Mouse (Mus musculus) hindbrain, embryonic 13.5 days (tissue): ENCODE results near the gene Grip1. TPM values are rescaled to one million over a fixed set of nuclear protein-coding genes. Genes with fewer than 3 reads are reported as not detected.
A peak's percentile ranks its signal among the peaks of the same experiment; 100 is the strongest.

Experiments used
- ATAC-seq: fragments of 200-750 bp; cut with Nextera tagmentation; 2 replicates; pipeline ENCODE4 v1.8.0; 2017; ENCODE audit warnings: moderate TSS enrichment; ENCODE audit not compliant: low FRiP score
- H3K27ac ChIP-seq: fragments of 300-500 bp; sonication (generic); 2 replicates; pipeline ENCODE4 v1.5.1; 2015; ENCODE audit warnings: inconsistent platforms, mild to moderate bottlenecking, moderate library complexity
- H3K27me3 ChIP-seq: fragments of 300-500 bp; sonication (generic); 2 replicates; pipeline ENCODE4 v1.6.1; 2015; ENCODE audit warnings: mild to moderate bottlenecking, inconsistent platforms
- H3K36me3 ChIP-seq: fragments of 300-500 bp; sonication (generic); 2 replicates; pipeline ENCODE4 v1.6.1; 2015; ENCODE audit warnings: mild to moderate bottlenecking, inconsistent platforms
- H3K4me1 ChIP-seq: fragments of 300-500 bp; sonication (generic); replicated peaks from 2 replicates; pipeline ENCODE4 v1.6.1; 2015; ENCODE audit warnings: inconsistent platforms
- H3K4me2 ChIP-seq: fragments of 300-500 bp; sonication (generic); 2 replicates; pipeline ENCODE4 v1.6.1; 2015; ENCODE audit warnings: inconsistent platforms, mild to moderate bottlenecking, moderate library complexity
- H3K4me3 ChIP-seq: fragments of 300-500 bp; sonication (generic); 2 replicates; pipeline ENCODE4 v1.5.1; 2015; ENCODE audit warnings: mild to moderate bottlenecking, inconsistent platforms
- H3K9ac ChIP-seq: fragments of 300-500 bp; sonication (generic); 2 replicates; pipeline ENCODE4 v1.6.1; 2015; ENCODE audit warnings: mild to moderate bottlenecking, inconsistent platforms
- H3K9me3 ChIP-seq: fragments of 300-500 bp; sonication (generic); 2 replicates; pipeline ENCODE4 v1.6.1; 2016; ENCODE audit warnings: inconsistent platforms
- WGBS: fragments of 180-500 bp; shearing (Covaris S2); methylation state at CpG from one replicate; pipeline ENCODE4 v1.1.7; 2015; 5-methylcytosine and 5-hydroxymethylcytosine counted together
- polyA plus RNA-seq: library from polyadenylated mRNA; unstranded; fragments of >200 nt; fragmentation: Nextera tagmentation; extraction: Ambion mirVana; gene quantifications from 2 replicates; pipeline ENCODE4 v1.2.1, GENCODE M21; 2015

The Grip1 gene
- polyA plus RNA-seq, 1 experiment from 2014 or later, result 17.7 TPM

DNA sequence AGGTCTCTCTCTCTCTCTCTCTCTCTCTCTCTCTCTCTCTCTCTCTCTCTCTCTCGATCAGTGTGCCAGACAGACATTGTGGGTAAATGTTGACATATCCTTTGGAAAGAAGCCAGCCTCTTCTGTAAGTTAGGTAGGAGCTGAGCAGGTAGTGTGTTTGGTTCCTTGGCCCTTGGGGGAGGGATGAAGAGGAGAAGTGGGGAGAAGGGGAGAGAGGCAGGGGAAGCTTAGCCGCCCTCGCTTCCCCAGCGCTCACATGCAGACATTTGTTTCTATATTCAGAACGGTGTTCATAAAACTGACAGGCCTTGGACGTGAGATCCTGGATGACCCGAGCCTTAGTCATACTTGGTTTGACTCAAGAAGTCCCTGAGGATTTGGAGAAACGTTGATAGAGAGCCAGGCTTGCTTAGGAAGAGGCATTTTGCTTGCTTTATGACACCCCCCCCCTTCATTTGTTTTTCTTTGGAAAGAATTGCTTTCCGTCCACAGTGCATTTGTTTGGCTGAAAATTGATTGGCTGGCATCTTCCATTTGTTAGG, 243.7 kb downstream of the Grip1 start:
- Histone ChIP-seq H3K9me3 (no peaks in the 10 kb centered on the region), H3K4me3 (no peak overlapping the region), H3K27me3 (no peaks in the 10 kb centered on the region), H3K4me2 (no peak overlapping the region), H3K4me1 (peaks cover 26% of the 10 kb centered on the region), H3K36me3 (no peaks in the 10 kb centered on the region), H3K9ac (no peak overlapping the region), H3K27ac (0 out of 2 replicates have a peak overlapping the region, but pooled peaks have one; percentile 19)
- no peak for ATAC-seq
- WGBS, result 63% methylated on average over 9 of the region's 9 CpGs

DNA sequence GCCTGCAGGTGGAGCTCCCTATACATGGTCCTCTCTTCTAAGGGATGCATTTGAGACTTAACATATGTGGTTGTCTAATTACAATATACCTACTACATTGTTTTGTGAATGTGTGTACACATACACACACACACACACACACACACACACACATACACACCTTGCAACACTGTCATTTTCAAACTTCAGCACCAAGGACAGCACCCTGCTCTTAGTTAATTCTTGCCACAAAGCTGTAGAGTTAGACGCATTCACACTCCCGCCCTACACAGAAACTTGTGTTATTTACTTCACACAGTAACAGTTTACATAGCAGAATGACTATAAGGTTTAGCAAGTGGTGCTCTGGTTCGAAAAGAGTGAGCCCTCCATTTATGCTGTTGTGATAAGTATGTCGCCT, 251.7 kb downstream of the Grip1 start:
- WGBS, result 70% methylated on average over 4 of the region's 4 CpGs
- H3K27ac ChIP-seq, result no peak overlapping the region
- H3K9me3 ChIP-seq, result no peaks in the 10 kb centered on the region
- H3K4me2 ChIP-seq, result no peak overlapping the region
- H3K4me3 ChIP-seq, result no peak overlapping the region
- no peaks in the 10 kb centered on the region for H3K4me1 ChIP-seq
- no peaks in the 10 kb centered on the region for H3K36me3 ChIP-seq
- no peaks in the 10 kb centered on the region for H3K27me3 ChIP-seq
- H3K9ac ChIP-seq, result no peak overlapping the region
- no peak for ATAC-seq

DNA sequence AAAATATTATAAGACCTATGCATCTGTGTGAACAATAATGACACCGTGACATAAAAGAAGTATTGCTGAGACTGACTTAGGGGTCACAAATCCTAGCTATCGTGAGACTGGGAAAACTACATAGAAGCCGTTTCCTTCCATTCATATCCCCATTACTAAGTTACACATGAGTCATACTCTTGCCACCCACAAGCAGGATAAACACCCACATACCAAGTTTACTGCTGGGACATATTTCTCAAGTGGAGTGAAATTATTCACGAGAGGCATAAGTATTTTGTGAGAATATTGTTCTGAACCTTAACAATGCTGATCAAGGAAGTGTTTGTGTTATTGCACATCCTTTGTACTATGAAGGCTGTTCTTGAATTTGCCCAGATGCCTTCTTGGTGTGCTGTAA, 252.7 kb downstream of the Grip1 start:
- ATAC-seq, result no peak
- Histone ChIP-seq H3K9ac (no peak overlapping the region), H3K36me3 (no peaks in the 10 kb centered on the region), H3K27me3 (no peaks in the 10 kb centered on the region), H3K4me1 (no peaks in the 10 kb centered on the region), H3K4me3 (no peak overlapping the region), H3K4me2 (no peak overlapping the region), H3K27ac (no peak overlapping the region), H3K9me3 (no peaks in the 10 kb centered on the region)
- WGBS, result 90% methylated on average over 4 of the region's 4 CpGs

DNA sequence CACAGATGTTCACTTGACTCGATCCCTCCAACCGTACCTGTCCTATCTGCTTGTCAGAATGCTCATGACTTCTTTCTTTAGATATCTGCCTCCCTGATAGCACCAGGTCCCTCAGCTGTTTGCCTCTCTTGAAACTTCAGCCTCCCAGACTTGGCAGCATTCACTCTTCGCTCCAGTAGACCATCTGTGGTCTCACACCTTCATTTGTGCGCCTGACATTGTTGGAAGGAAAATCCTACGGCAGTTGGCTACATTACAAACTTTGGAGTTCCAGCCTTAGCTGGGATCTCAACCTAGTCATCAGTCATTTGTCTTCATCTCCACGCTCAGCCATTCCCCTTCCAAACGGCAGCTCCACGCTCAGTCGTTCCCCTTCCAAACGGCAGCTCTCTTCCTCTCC, 253.4 kb downstream of the Grip1 start:
- Histone ChIP-seq H3K9ac (no peak overlapping the region), H3K4me3 (no peak overlapping the region), H3K27ac (no peak overlapping the region), H3K36me3 (no peaks in the 10 kb centered on the region), H3K4me1 (0 out of 2 replicates have a peak, but pooled peaks cover under 1% of the 10 kb centered on the region), H3K27me3 (no peaks in the 10 kb centered on the region), H3K4me2 (no peak overlapping the region), H3K9me3 (no peaks in the 10 kb centered on the region)
- ATAC-seq, result no peak
- 90% methylated on average over 10 of the region's 10 CpGs for WGBS

DNA sequence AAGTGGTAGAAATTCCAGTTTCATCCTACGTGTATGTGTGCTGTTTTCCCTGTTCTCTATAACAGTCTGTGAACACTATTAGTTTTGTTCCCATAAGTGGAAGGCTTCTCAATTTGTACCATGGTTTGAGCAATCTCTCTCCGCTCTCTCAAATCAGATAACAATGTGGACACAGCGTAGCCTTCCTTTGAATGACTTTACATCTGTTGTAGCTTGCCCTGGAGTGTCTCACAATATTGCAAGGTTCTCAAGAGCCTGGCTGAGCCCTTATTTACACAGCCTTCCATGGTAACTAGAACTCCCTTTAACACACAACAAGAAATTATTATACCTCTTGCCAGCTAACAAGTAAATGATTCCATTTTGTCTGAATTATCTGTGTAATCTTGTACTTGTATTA, 268.3 kb downstream of the Grip1 start:
- H3K4me3 ChIP-seq, result no peak overlapping the region
- H3K27me3 ChIP-seq, result no peaks in the 10 kb centered on the region
- no peak overlapping the region for H3K4me2 ChIP-seq
- WGBS, result 60% methylated on average over 3 of the region's 3 CpGs
- no peaks in the 10 kb centered on the region for H3K9me3 ChIP-seq
- H3K4me1 ChIP-seq, result peaks cover 34% of the 10 kb centered on the region
- no peaks in the 10 kb centered on the region for H3K36me3 ChIP-seq
- no peak overlapping the region for H3K27ac ChIP-seq
- no peak overlapping the region for H3K9ac ChIP-seq
- no peak for ATAC-seq

DNA sequence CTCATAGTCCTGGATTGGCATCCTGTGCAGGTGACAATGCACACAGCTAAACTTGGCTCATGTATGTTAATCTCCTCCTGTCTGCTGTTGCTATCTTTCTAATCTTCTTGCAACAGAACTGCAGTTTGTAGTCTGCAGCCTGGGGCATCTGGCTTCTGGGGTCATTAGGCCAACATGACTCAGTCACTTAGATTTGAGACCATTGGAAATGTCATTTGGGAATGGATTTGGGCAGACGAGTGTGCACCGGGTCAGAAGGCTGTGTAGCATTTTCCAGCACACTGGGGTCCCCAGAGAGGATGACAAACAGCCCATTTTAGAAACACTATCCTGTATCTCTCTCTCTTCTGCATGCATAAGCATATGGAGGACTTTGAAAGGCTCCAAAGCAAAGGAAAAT, 268.8 kb downstream of the Grip1 start:
- peaks cover 34% of the 10 kb centered on the region for H3K4me1 ChIP-seq
- H3K27me3 ChIP-seq, result no peaks in the 10 kb centered on the region
- H3K9me3 ChIP-seq, result no peaks in the 10 kb centered on the region
- H3K9ac ChIP-seq, result no peak overlapping the region
- no peak for ATAC-seq
- no peak overlapping the region for H3K4me3 ChIP-seq
- 24% methylated on average over 2 of the region's 2 CpGs for WGBS
- no peak overlapping the region for H3K27ac ChIP-seq
- no peaks in the 10 kb centered on the region for H3K36me3 ChIP-seq
- no peak overlapping the region for H3K4me2 ChIP-seq

DNA sequence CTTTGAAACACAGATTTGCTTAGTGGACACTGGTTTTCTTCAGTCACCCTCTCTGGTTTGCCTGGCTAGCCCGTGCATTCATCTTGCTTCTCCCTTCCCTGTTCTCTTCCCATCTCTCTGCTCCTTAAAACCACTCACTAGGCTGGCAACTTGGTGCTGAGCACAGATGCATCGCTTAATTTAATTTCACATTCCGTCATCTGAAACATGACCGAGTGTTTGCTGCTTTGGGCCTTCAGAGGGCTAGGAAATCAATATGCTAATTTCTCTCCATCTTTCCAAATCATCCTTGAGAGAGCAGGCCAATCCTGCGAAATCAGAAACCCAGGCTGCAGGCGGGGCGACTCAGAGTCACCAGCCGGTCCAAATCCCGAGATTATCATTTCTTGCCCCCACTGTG, 270.0 kb downstream of the Grip1 start:
- no peaks in the 10 kb centered on the region for H3K9me3 ChIP-seq
- H3K4me2 ChIP-seq, result peak overlapping the region; percentile 2; the same call in 1 of the 2 replicates
- H3K4me3 ChIP-seq, result no peak overlapping the region
- ATAC-seq, result no peak
- peaks cover 41% of the 10 kb centered on the region for H3K4me1 ChIP-seq
- peak overlapping the region; percentile 44; the same call in 1 of the 2 replicates for H3K27ac ChIP-seq
- no peaks in the 10 kb centered on the region for H3K36me3 ChIP-seq
- 0 out of 2 replicates have a peak overlapping the region, but pooled peaks have one; percentile 13 for H3K9ac ChIP-seq
- no peaks in the 10 kb centered on the region for H3K27me3 ChIP-seq
- 49% methylated on average over 9 of the region's 9 CpGs for WGBS

DNA sequence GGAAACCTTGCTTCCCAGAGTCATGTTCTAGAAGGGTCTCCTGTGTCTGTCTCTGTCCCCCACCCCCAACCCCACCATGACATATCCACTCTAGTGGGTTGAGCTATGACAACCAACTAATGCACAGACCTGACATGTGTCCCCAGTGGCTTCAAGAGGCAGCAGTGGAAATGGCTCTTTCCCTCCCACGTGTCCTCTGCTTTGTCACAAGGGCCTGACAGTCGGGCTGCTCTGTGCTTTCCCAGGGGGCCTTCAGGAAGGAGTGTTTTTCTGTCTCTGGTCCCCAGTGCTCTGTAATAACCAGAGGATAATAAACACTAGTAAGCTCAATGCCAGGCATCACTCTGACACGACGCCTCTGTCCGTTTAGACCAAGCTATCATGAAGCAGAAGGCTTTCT, 271.7 kb downstream of the Grip1 start:
- Histone ChIP-seq H3K4me2 (no peak overlapping the region), H3K4me1 (peaks cover 47% of the 10 kb centered on the region), H3K27ac (0 out of 2 replicates have a peak overlapping the region, but pooled peaks have one; percentile 37), H3K9me3 (no peaks in the 10 kb centered on the region), H3K27me3 (no peaks in the 10 kb centered on the region), H3K9ac (no peak overlapping the region), H3K36me3 (no peaks in the 10 kb centered on the region), H3K4me3 (no peak overlapping the region)
- no peak for ATAC-seq
- 39% methylated on average over 5 of the region's 5 CpGs for WGBS

DNA sequence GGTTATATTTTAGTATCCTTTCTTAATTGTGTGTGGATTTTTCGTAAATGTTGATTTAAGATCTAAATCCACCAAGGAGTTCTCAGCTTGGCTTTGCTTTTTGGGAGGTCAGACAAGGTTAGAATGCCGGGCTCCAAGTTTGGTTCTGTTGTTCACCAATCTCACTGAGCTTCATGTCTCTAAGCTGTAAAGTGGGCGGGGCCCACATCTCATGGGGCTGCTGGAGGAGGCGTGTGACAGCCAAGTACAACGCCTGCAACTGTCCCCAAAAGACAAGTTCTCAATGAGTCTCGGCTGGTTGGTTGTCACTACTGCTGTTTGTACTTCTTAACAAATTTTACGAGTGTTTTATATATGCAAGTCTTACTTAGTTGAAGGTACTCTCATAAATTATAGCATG, 272.3 kb downstream of the Grip1 start:
- peaks cover 47% of the 10 kb centered on the region for H3K4me1 ChIP-seq
- no peak for ATAC-seq
- 77% methylated on average over 7 of the region's 7 CpGs for WGBS

DNA sequence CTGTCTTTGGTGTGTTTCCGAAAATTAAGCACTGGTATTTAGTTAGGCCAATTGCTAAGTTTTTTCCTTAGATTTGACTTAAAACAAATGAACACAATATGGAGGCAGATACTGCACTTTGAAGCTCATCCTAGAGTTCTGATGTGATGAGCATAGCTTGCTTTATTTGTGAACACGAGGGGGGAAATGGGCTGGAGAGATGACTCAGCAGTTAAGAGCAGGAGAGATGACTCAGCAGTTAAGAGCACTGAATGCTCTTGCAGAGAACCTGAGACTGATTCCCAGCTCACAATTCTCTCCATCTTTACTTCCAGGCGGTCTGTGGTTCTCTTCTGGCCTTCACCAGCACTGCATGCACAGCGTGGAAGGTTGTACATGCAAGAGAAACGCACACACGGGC, 273.3 kb downstream of the Grip1 start:
- Histone ChIP-seq H3K9me3 (no peaks in the 10 kb centered on the region), H3K27ac (no peak overlapping the region), H3K4me2 (no peak overlapping the region), H3K27me3 (no peaks in the 10 kb centered on the region), H3K4me3 (no peak overlapping the region), H3K4me1 (peaks cover 44% of the 10 kb centered on the region), H3K36me3 (no peaks in the 10 kb centered on the region), H3K9ac (no peak overlapping the region)
- ATAC-seq, result no peak
- WGBS, result 90% methylated on average over 6 of the region's 6 CpGs

More for the DNA sequence above, 272.3 kb downstream of the Grip1 start:
- Histone ChIP-seq H3K27ac (no peak overlapping the region), H3K4me2 (no peak overlapping the region), H3K36me3 (no peaks in the 10 kb centered on the region), H3K9me3 (no peaks in the 10 kb centered on the region), H3K4me3 (no peak overlapping the region), H3K9ac (no peak overlapping the region), H3K27me3 (no peaks in the 10 kb centered on the region)

DNA sequence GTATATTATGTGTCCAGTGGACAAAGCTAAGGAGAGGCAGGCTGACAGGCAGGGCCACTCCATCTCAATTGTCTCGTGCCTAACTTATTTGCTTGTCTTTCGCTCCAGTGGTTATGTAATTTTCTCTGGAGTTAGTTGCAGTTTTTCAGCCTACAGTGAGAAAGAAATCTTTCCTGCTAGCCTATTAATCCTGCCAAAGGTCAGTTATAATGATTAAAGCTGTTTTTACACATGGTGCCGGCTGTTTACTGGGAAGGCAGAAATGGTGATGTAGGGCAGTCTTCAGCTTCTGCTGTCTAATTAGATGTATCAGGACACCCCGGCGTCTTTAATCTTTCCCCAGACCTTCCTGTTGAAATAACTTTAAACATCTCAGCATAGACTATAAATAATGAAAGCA, 276.6 kb downstream of the Grip1 start:
- no peak for ATAC-seq
- Histone ChIP-seq H3K27ac (peak overlapping the region; percentile 23; the same call in 1 of the 2 replicates), H3K9ac (no peak overlapping the region), H3K4me2 (no peak overlapping the region), H3K27me3 (no peaks in the 10 kb centered on the region), H3K36me3 (no peaks in the 10 kb centered on the region), H3K9me3 (no peaks in the 10 kb centered on the region), H3K4me3 (no peak overlapping the region), H3K4me1 (peaks cover 24% of the 10 kb centered on the region)
- WGBS, result 57% methylated on average over 5 of the region's 5 CpGs

DNA sequence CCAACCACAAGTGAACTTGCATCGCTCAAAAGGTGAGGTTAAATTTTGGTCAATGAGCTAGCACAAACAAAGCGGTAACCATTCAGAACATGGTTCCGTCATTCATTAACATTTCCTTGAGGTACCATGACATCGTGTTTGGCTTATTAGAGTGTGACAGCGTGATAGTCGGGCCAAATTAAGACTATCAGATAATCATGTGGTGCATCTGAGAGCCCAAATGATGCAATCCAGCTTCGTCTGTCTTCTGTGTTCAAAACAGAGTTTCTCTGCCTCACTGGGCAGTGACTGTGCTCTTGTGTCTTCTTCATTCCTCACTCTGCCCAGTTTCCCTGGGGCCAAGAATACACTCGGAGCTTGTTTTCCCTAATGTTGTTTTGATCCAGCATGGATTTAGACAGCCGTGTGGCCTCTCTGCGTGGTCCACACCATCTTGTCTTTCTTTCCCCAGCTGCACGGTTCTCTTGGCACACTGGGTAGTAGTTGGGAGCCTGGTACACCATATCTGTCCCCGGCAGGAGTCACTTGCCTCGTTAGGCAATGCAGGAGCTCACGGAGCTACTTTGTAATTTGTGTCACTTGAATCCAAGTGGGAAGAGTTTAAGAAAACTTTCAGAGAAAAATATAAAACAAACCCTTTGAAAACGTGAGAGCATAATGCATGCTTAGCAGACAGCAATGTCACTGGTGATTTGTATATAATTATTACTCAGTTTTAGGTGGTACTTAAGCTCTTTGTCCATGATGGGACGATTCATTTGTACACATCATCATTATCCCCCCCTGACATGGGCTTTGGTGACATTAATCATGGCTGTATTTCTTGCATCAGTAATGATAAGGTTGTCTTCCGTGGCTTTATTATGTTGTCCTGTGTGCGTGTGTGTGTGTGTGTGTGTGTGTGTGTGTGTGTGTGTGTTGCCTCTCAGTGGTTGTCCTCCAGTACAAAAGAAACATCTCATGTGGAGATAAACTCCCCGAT, 281.7 kb downstream of the Grip1 start:
- WGBS, result 67% methylated on average over 19 of the region's 19 CpGs
- H3K27me3 ChIP-seq, result no peaks in the 10 kb centered on the region
- ATAC-seq, result no peak
- no peaks in the 10 kb centered on the region for H3K9me3 ChIP-seq
- H3K27ac ChIP-seq, result 0 out of 2 replicates have a peak overlapping the region, but pooled peaks have one; percentile 19
- no peak overlapping the region for H3K9ac ChIP-seq
- peaks cover 30% of the 10 kb centered on the region for H3K4me1 ChIP-seq
- H3K4me2 ChIP-seq, result no peak overlapping the region
- no peaks in the 10 kb centered on the region for H3K36me3 ChIP-seq
- H3K4me3 ChIP-seq, result no peak overlapping the region
